Mouse (Mus musculus): ENCODE measurements around the gene Rita1. TPM values are rescaled to one million over a fixed set of nuclear protein-coding genes. Genes with fewer than 3 reads are reported as not detected.

The Rita1 gene
- 39.6 and 40.8 TPM in 2 replicates for polyA plus RNA-seq (2012; rRNA removed)

GRCm38 (mm10) chr5:120612442-120612821, at the start of gene Rita1, which contains the start of gene Ddx54:
TSS of gene Rita1 (minus strand) at chr5:120612589.
TSS of gene Ddx54 (plus strand) at chr5:120612739.
- Histone ChIP-seq H3K27ac (ENCODE audit: insufficient read depth, low read length) (peak within 1 kb of the TSS; percentile 95), H3K4me3 (ENCODE audit: insufficient read depth, low read length) (peak within 1 kb of the TSS; percentile 46), H3K4me1 (ENCODE audit: control insufficient read depth, insufficient read depth, low read length) (peaks cover 2% of the 10 kb centered on the region; the same call in 1 of the 2 replicates)
- no peak for TF ChIP-seq CTCF (IDR thresholded peaks at IDR 0.05; ENCODE audit: extremely low read depth, insufficient read depth, low read length)
- peak; percentile 86 for TF ChIP-seq POLR2A (IDR thresholded peaks at IDR 0.05; ENCODE audit: extremely low read depth, insufficient read depth, low read length)

GRCm38 (mm10) chr5:120660816-120661215, 48.4 kb upstream of the Rita1 start:
- TF ChIP-seq POLR2A (IDR thresholded peaks at IDR 0.05; ENCODE audit: extremely low read depth, insufficient read depth, low read length): no peak
- TF ChIP-seq CTCF (IDR thresholded peaks at IDR 0.05; ENCODE audit: extremely low read depth, insufficient read depth, low read length): no peak
- Histone ChIP-seq H3K27ac (ENCODE audit: insufficient read depth, low read length) (peak overlapping the region; percentile 63), H3K4me3 (ENCODE audit: insufficient read depth, low read length) (no peak overlapping the region), H3K4me1 (ENCODE audit: control insufficient read depth, insufficient read depth, low read length) (peaks cover 8% of the 10 kb centered on the region)

- peaks cover 22% of the 10 kb centered on the region for H3K4me1 ChIP-seq (ENCODE audit: control insufficient read depth, insufficient read depth, low read length)
- H3K4me3 ChIP-seq (ENCODE audit: insufficient read depth, low read length): no peak overlapping the region
- H3K27ac ChIP-seq (ENCODE audit: insufficient read depth, low read length): 0 out of 2 replicates have a peak overlapping the region, but pooled peaks have one; percentile 49
- TF ChIP-seq POLR2A (IDR thresholded peaks at IDR 0.05; ENCODE audit: extremely low read depth, insufficient read depth, low read length): no peak
- TF ChIP-seq CTCF (IDR thresholded peaks at IDR 0.05; ENCODE audit: extremely low read depth, insufficient read depth, low read length): peak; percentile 32; the same call in 1 of the 2 replicates
Observed at GRCm38 (mm10) chr5:120656281-120656751, 43.9 kb upstream of the Rita1 start.

GRCm38 (mm10) chr5:120653873-120654272, 41.5 kb upstream of the Rita1 start:
- Histone ChIP-seq H3K4me3 (ENCODE audit: insufficient read depth, low read length) (peak overlapping the region; percentile 9; the same call in 1 of the 2 replicates), H3K4me1 (ENCODE audit: control insufficient read depth, insufficient read depth, low read length) (peaks cover 17% of the 10 kb centered on the region), H3K27ac (ENCODE audit: insufficient read depth, low read length) (peak overlapping the region; percentile 71)
- TF ChIP-seq CTCF (IDR thresholded peaks at IDR 0.05; ENCODE audit: extremely low read depth, insufficient read depth, low read length) (no peak), POLR2A (IDR thresholded peaks at IDR 0.05; ENCODE audit: extremely low read depth, insufficient read depth, low read length) (no peak)

- TF ChIP-seq CTCF (IDR thresholded peaks at IDR 0.05; ENCODE audit: extremely low read depth, insufficient read depth, low read length) (no peak), POLR2A (IDR thresholded peaks at IDR 0.05; ENCODE audit: extremely low read depth, insufficient read depth, low read length) (no peak)
- Histone ChIP-seq H3K4me3 (ENCODE audit: insufficient read depth, low read length) (peak overlapping the region; percentile 28), H3K27ac (ENCODE audit: insufficient read depth, low read length) (peak overlapping the region; percentile 71), H3K4me1 (ENCODE audit: control insufficient read depth, insufficient read depth, low read length) (peaks cover 17% of the 10 kb centered on the region)
Observed at GRCm38 (mm10) chr5:120652915-120653701, 40.7 kb upstream of the Rita1 start.

GRCm38 (mm10) chr5:120651230-120651629, 38.8 kb upstream of the Rita1 start:
- peak overlapping the region; percentile 73 for H3K4me3 ChIP-seq (ENCODE audit: insufficient read depth, low read length)
- TF ChIP-seq CTCF (IDR thresholded peaks at IDR 0.05; ENCODE audit: extremely low read depth, insufficient read depth, low read length) (no peak), POLR2A (IDR thresholded peaks at IDR 0.05; ENCODE audit: extremely low read depth, insufficient read depth, low read length) (no peak)
- peaks cover 19% of the 10 kb centered on the region for H3K4me1 ChIP-seq (ENCODE audit: control insufficient read depth, insufficient read depth, low read length)
- peak overlapping the region; percentile 78; the same call in 1 of the 2 replicates for H3K27ac ChIP-seq (ENCODE audit: insufficient read depth, low read length)

GRCm38 (mm10) chr5:120649938-120650337, 37.5 kb upstream of the Rita1 start:
- TF ChIP-seq POLR2A (IDR thresholded peaks at IDR 0.05; ENCODE audit: extremely low read depth, insufficient read depth, low read length) (no peak), CTCF (IDR thresholded peaks at IDR 0.05; ENCODE audit: extremely low read depth, insufficient read depth, low read length) (no peak)
- H3K27ac ChIP-seq (ENCODE audit: insufficient read depth, low read length): peak overlapping the region; percentile 79
- peaks cover 13% of the 10 kb centered on the region for H3K4me1 ChIP-seq (ENCODE audit: control insufficient read depth, insufficient read depth, low read length)
- peak overlapping the region; percentile 73 for H3K4me3 ChIP-seq (ENCODE audit: insufficient read depth, low read length)

GRCm38 (mm10) chr5:120649374-120649933, 37.1 kb upstream of the Rita1 start:
- no peak for TF ChIP-seq CTCF (IDR thresholded peaks at IDR 0.05; ENCODE audit: extremely low read depth, insufficient read depth, low read length)
- TF ChIP-seq POLR2A (IDR thresholded peaks at IDR 0.05; ENCODE audit: extremely low read depth, insufficient read depth, low read length): no peak
- Histone ChIP-seq H3K4me1 (ENCODE audit: control insufficient read depth, insufficient read depth, low read length) (peaks cover 9% of the 10 kb centered on the region), H3K27ac (ENCODE audit: insufficient read depth, low read length) (peak overlapping the region; percentile 79)

GRCm38 (mm10) chr5:120648569-120649373, 36.4 kb upstream of the Rita1 start, which contains the start of gene Rasal1:
TSS of gene Rasal1 (plus strand) at chr5:120648812.
- H3K4me3 ChIP-seq (ENCODE audit: insufficient read depth, low read length): peak within 1 kb of the TSS; percentile 73
- TF ChIP-seq POLR2A (IDR thresholded peaks at IDR 0.05; ENCODE audit: extremely low read depth, insufficient read depth, low read length): no peak
- peak; percentile 44 for TF ChIP-seq CTCF (IDR thresholded peaks at IDR 0.05; ENCODE audit: extremely low read depth, insufficient read depth, low read length)
- peak within 1 kb of the TSS; percentile 79 for H3K27ac ChIP-seq (ENCODE audit: insufficient read depth, low read length)
- H3K4me1 ChIP-seq (ENCODE audit: control insufficient read depth, insufficient read depth, low read length): peaks cover 8% of the 10 kb centered on the region

More at GRCm38 (mm10) chr5:120649374-120649933, 37.1 kb upstream of the Rita1 start:
- peak overlapping the region; percentile 73 for H3K4me3 ChIP-seq (ENCODE audit: insufficient read depth, low read length)
